Mouse (Mus musculus) C3H10T1/2 (cell line): ENCODE measurements around the gene Ccdc103. TPM values are rescaled to one million over a fixed set of nuclear protein-coding genes. Genes with fewer than 3 reads are reported as not detected.

Source experiments
- polyA plus RNA-seq, 2 experiments: library from polyadenylated mRNA; unstranded; fragments of >200 nt; fragmentation: generic; extraction: Trizol; gene quantifications; one replicate each; pipeline ENCODE4 v1.2.1; 2012; ENCODE audit warnings: missing spikeins in 2 of 2

The Ccdc103 gene
- 1 to 10 TPM; 1.9 to 3.8 TPM for polyA plus RNA-seq

DNA sequence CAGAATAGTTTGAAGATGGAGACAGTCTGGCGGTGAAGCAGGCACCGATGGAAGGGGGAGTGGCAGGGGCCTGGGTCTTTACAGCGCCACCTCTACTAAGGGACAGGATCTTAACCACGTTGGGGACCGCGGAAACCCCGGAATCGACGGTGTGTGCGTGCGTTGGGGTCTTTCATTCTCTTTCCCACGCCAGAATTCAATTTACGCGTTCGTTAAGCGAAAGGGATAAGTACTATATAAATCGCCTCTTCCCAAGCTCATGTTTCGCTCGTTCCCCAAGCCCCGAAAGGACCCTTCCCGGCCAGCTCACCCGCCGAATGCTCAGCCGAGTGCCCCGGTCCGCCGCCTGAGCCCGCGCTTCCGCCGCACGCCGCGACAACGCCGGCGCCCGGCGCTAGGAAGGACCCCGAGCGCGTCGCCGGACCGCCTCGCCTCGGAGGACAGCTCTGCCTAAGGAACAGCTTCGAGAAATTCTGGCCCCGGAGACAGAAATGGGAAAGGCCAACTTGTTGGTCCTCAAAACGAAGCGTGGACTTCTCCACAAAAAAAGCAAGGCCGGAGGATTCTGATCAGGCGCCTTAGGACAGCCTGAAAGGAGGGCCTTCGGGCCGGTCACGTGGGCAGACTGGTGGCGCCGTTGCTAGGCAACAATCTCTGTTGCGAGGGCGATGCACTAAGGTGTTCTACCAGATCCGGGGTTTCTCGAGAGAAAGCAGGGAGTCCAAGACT, at the start of gene Ccdc103, which contains the start of gene Eftud2:
Gene Ccdc103 (plus strand): TSS at position 620 of the 729 bp plus-strand sequence.
Gene Eftud2 (minus strand): TSS at position 401 of the 729 bp plus-strand sequence.

DNA sequence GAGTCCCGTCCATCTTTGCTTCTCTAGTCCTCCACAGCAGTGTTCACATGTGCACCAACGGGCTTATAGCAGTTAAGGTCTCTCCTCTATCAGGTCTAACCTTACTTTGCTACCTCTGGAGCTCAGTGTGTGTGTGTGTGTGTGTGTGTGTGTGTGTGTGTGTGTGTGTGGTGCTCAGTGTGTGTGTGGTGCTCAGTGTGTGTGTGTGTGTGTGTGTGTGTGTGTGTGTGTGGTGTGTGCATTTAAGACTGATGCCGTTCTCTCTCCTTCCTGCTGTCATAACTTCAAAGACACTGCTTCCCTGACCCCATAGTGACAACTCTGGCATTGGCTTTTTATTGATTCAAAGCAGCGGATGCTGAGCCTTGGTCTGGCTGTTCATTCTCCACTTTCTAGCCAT, 45.5 kb upstream of the Ccdc103 start, which contains the start of gene Higd1b:
Gene Higd1b (plus strand): TSS at position 301 of the 400 bp plus-strand sequence.

DNA sequence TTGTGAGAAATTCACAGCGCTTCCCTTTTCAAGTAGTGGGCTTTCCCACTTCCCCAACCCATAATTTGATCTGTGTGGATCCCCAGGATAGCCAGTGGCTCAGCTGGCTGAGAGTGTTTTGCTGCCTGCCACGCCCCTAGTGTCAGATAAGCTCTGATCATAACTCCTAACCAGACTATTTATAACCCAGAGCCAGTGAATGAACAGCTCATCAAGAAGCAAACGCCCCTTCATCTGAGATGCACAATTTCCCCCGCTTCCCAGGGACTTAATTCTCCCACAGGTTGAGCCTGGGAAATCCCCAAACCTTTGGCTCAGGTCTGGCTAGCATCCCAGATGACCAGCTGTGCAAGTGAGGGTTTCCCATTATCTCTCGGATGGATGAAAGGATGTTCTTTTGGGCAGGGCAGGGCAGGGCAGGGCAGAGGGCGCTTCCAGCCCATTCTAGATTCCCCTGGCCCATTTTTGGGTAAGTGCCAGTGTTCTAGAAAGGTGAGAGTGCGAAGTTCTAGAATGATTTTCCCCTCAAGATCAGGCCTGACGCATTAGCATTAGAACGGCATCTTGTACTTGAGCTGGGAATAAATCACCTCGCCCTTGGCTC, 3.7 kb downstream of the Ccdc103 start, which contains the start of gene Fam187a:
Gene Fam187a (plus strand): TSS at position 554 of the 604 bp plus-strand sequence.

GRCm38 (mm10) chr11:102900763-102901162, 19.8 kb downstream of the Ccdc103 start, which contains the start of gene Gfap:
Gfap (minus strand) TSS chr11:102900912.

DNA sequence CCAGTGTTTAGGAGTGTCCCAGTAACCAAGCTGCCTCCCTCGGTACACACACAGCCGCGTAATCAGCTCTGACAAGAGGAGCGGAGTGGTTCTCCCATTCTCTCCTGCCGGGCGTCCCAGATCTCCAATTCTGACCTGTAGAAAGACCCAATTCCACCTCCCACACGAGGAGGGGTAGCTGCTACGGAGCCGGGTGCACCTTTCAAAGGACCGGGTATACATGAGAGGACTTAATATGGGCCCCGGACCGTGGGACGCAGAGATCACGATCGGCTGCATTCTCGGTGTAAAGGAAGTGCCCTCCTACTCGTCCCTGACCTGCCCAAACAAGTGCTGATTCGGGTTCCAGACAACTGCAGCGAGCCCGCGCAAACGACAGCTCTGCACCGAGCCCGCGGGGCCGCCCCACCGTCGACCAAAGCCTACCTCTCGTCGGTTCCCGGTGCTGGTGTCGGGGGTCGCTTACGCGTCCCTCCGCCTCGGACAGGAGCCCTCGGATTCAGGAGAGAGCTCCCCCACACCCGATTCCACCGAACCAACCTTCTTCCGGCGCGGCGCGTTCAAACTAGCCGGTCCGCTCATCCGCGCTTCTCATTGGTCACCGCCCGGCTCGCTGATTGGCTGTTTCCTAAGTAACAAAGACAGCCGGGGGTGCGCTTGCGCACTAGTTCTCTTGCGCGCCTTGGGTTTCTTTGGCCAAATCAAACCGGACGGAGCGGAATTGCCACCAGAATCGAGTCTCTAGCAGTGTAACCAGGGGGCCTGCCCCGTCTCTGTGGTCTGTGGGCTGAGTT, 43.8 kb downstream of the Ccdc103 start, which contains the start of gene Kif18b:
Gene Kif18b (minus strand): TSS at position 568 of the 794 bp plus-strand sequence.

Other genes with a start within 250 kb of the Ccdc103 start
- gene Meioc, start 217.5 kb upstream of the Ccdc103 start, polyA plus RNA-seq: under 1 TPM in 1 of 2 experiments, not detected in 1; 0.02 TPM
- 10 to 100 TPM in 1 of 2 experiments, 1 to 10 TPM in 1; 5.4 to 15.4 TPM for gene Ccdc43, start 183.4 kb upstream of the Ccdc103 start, polyA plus RNA-seq
- 1 to 10 TPM in 1 of 2 experiments, under 1 TPM in 1; 0.67 to 5.0 TPM for gene Adam11, start 119.8 kb upstream of the Ccdc103 start, polyA plus RNA-seq
- 10 to 100 TPM in 1 of 2 experiments, 1 to 10 TPM in 1; 5.0 to 31.8 TPM for gene Gjc1, start 61.5 kb upstream of the Ccdc103 start, polyA plus RNA-seq
- gene Higd1b, start 45.4 kb upstream of the Ccdc103 start, polyA plus RNA-seq: not detected
- 100 to 1,000 TPM; 148 to 318 TPM for gene Eftud2, start 219 bp upstream of the Ccdc103 start, polyA plus RNA-seq
- gene Fam187a, start 4.0 kb downstream of the Ccdc103 start, polyA plus RNA-seq: under 1 TPM; 0.02 to 0.04 TPM
- gene Gfap, start 19.7 kb downstream of the Ccdc103 start, polyA plus RNA-seq: under 1 TPM; 0.05 to 0.38 TPM
- gene Kif18b, start 43.9 kb downstream of the Ccdc103 start, polyA plus RNA-seq: 10 to 100 TPM; 23.2 to 40.7 TPM
- not detected for gene C1ql1, start 65.5 kb downstream of the Ccdc103 start, polyA plus RNA-seq
- 10 to 100 TPM; 70.6 to 88.9 TPM for gene Nmt1, start 147.0 kb downstream of the Ccdc103 start, polyA plus RNA-seq
- 100 to 1,000 TPM; 148 to 200 TPM for gene Dcakd, start 147.1 kb downstream of the Ccdc103 start, polyA plus RNA-seq
- gene Plcd3, start 220.5 kb downstream of the Ccdc103 start, polyA plus RNA-seq: 10 to 100 TPM; 20.9 to 60.1 TPM
- gene Acbd4, start 220.5 kb downstream of the Ccdc103 start, polyA plus RNA-seq: 10 to 100 TPM; 39.7 to 76.4 TPM
- gene Hexim1, start 235.0 kb downstream of the Ccdc103 start, polyA plus RNA-seq: 10 to 100 TPM in 1 of 2 experiments, 1 to 10 TPM in 1; 9.2 to 53.2 TPM